Mouse (Mus musculus) spleen, embryonic (tissue): ENCODE data around the gene Myl7.

Experiments used
- CTCF ChIA-PET: fragments of 350-600 bp; sonication (Branson Sonifier 250); formaldehyde crosslinking; loops from one replicate; lab custom pipeline; 2022; lab: Charles Lee

The Myl7 gene

DNA sequence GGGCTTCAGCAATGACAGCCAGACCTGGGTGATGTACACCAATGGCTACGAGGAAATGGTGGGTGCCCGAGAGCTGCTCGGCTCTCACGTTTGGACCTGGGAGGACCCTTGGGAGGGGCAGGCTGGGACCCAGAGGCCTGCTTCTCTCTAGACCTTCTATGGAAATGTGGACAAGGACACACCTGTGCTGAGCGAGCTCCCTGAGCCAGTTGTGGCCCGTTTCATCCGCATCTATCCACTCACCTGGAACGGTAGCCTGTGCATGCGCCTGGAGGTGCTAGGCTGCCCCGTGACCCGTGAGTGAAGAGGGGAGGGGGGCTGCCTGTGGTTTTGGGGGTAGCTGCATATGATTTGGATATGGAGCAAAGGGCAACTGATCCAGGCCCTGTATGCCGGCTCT, 30.3 kb downstream of the Myl7 start:
- CTCF ChIA-PET: no interaction called here

- CTCF ChIA-PET: no interaction called here
These were observed 31.4 kb downstream of the Myl7 start for GRCm38 (mm10) chr11:5867196-5867595.

GRCm38 (mm10) chr11:5862394-5863105, 36.0 kb downstream of the Myl7 start:
- CTCF ChIA-PET: interaction anchor here (0.6 kb wide), 1 partner anchor 378 kb away, joined by 5 read pairs; no protein-coding TSS in a partner anchor

- CTCF ChIA-PET: interaction anchor here (0.6 to 0.7 kb wide), 2 partner anchors 179 to 378 kb away, joined by 5 read pairs; no protein-coding TSS in a partner anchor
These were observed 36.7 kb downstream of the Myl7 start, which contains the start of gene Aebp1 for GRCm38 (mm10) chr11:5861678-5862393. Gene Aebp1 (plus strand): TSS chr11:5861947.

DNA sequence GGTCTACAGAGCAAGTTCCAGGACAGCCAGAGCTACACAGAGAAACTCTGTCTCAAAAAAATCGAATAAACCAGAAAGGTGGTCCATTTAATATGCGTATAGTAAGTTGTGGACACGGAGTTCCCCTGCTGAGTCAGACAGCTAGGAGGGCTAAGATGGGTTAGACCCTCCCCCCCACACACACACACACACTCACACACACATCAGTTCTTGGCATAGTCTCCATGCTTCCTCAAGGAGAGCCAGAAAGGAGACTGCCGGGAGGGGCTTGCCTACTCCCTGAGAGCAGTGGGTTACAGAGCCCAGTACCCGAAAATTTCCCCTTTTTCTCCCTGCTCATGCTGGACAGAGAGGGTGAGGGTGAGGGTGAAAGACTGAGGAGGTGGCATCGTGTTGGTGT, 37.9 kb downstream of the Myl7 start:
- CTCF ChIA-PET: no interaction called here

- CTCF ChIA-PET: no interaction called here
These were observed 38.6 kb downstream of the Myl7 start for GRCm38 (mm10) chr11:5859883-5860550.

GRCm38 (mm10) chr11:5858723-5859122, 39.9 kb downstream of the Myl7 start:
- CTCF ChIA-PET: no interaction called here

DNA sequence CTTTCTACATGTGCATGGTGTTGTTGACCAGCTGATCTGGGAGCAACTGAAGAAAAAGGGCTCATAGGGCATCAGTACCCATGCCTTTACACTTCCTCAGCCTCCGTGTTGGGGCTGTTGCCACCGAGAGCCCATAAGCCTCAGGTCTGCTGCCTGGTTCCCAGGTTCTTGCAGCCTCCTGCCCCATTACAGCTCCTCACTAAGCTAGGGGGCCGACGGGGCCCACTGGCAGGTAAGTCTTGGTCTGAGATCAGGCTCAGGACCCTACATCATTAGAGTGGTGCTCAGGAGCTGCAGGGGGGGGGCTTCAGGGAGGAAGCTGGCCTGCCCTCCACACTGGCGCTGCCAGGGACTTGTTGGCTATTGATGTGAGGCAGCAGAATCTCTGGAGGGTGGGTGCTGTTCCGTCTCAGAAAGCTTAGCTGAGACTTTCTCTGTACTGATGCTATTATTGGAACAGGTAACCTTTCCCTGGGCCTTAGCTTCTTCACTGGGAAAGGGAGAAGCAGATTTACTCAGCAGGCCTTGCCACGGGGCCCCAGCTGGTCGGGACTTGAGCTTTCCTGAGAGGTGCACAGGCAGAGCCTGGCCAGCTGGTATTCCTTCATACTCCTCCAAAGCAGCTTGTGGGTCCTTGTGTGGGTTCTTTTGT, 42.0 kb downstream of the Myl7 start:
- CTCF ChIA-PET: no interaction called here

DNA sequence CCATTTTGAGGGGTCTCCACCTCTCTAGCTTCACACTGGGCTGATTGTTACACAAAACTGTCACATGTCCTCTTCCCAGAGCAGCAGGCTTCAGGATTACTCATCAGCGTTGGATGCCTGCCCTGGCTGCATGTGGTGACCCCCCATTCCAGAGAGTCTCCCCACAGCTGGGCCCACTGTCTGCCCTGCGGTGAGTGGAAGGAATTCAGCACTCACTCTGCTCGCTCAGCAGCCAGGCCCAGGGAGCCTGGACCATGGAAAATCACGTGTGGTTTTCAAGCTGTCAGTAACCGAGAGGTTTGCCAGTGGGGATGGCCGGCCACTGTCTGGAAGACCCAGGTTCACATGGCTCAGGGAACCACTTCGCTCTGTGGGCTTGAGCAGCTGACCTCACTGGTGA, 42.7 kb downstream of the Myl7 start:
- CTCF ChIA-PET: no interaction called here

GRCm38 (mm10) chr11:5855481-5855880, 43.1 kb downstream of the Myl7 start:
- CTCF ChIA-PET: no interaction called here

GRCm38 (mm10) chr11:5852314-5852713, 46.3 kb downstream of the Myl7 start:
- CTCF ChIA-PET: no interaction called here

- CTCF ChIA-PET: no interaction called here
These were observed 47.4 kb downstream of the Myl7 start for GRCm38 (mm10) chr11:5851021-5851736.

DNA sequence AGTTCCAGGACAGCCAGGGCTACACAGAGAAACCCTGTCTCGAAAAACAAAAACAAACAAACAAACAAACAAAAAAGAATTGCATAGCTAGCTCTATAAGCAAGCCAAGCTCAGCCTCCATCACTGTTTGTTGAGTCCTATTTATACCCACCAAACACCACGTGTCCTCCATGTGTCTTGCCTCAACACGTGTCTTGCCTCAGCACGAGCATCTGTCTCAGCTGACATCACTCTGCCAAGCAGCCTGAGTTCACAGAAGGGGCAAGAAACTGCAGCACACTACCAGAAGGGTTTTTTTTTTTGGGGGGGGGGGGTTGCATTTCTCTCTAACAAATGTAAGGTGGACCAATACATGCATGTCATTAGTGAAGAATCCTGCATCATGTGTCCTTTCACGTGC, 48.1 kb downstream of the Myl7 start:
- CTCF ChIA-PET: no interaction called here

DNA sequence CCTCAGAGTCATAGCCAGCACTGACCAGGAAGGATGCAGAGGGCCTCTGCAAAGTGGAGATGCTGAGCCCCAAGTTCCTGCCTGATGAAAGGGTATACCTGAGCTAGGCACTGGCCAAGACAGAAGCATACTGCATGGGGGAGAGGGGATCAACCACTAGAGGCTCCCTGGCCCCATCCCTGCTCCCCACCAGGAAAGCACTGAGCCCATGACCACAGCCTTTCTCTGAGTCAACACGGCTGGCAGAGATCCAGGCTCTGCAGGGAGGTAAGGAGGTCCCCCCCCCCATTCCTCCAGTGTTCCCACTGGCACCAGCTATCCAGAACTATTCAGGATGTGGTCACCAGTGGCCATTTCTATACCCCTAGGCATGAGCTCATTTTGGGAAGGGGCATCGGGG, 49.3 kb downstream of the Myl7 start:
- CTCF ChIA-PET: interaction anchor here (0.7 kb wide), 3 partner anchors 11 to 477 kb away, joined by 4 to 8 read pairs (median 7); no protein-coding TSS in a partner anchor

GRCm38 (mm10) chr11:5848741-5849140, 49.8 kb downstream of the Myl7 start:
- CTCF ChIA-PET: no interaction called here

DNA sequence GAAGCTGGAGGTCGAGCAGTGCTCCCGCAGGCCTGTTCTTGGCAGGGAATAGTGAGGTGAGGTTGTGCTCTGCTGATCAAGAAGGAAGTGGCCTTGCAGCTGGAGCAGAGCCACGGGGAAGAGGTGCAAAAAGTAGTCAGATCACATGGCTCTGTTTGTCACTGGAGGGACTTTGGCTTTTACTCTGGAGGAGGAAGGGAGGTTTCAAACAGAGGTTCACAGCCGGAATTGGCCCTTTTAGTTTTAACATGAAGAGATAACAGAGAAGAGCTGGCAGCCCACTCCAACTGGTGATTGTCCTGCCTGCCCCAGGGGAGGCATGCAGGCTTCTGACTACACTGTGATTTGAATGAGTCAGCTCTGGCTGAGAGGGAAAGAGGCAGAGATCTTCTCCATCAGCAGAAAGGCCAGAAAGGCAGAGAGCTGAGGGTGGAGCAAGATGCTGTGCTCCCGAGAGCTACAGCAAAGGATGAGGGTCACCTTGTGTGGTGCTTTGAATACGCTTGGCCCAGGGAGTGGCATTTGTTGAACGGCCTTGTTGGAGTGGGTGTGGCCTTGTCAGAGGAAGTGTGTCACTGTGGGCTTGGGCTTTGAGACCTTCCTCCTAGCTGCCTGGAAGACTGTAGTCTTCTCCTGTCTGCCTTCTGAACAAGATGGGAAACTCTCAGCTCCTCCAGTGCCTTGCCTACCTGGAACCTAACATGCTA, 51.8 kb downstream of the Myl7 start:
- CTCF ChIA-PET: no interaction called here
